Mouse (Mus musculus): ENCODE results near the gene Tbx10. TPM values are rescaled to one million over a fixed set of nuclear protein-coding genes. Genes with fewer than 3 reads are reported as not detected.
"Not testable (repeated sequence)": the region's sequence is repeated elsewhere in the genome, so short reads cannot be mapped to it uniquely, and the experiment has no call there.

The Tbx10 gene
- polyA plus RNA-seq, 1 experiment: 0.06 TPM

DNA sequence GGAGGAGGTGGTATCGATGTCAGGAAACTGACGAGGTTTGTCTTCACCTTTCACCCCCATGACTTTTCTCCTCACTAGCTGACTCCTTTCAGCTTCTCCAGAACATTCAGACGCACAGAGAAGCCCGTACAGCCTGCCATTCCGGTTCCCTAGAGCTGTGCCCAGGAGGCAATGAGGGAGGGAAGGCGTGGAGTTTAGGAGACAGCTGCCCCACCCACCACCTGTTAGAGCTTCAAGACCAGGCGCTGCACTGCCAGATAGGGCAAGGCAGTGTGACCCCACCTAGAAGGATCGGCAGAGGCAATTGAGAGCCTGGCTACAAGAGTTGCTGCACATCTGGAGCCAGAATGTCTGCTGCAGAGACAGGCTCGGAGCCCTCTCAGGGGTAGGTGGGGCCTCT is 20.3 kb upstream of the Tbx10 start, which contains the start of gene Aldh3b2:
Gene Aldh3b2, plus strand, starts transcription at position 100 of the 400 bp plus-strand sequence.
- DNase-seq: no peak
- TF ChIP-seq CTCF (IDR thresholded peaks at IDR 0.05; ENCODE audit: insufficient read depth, low read length): no peak
- TF ChIP-seq POLR2A (IDR thresholded peaks at IDR 0.05; ENCODE audit: borderline replicate concordance, extremely low read depth, low read depth, low read length): no peak
- Histone ChIP-seq H3K4me3 (replicated peaks; ENCODE audit: extremely low read depth, low read depth, low read length) (no peak within 1 kb of the TSS), H3K4me1 (ENCODE audit: control insufficient read depth, insufficient read depth, low read length) (no peaks in the 10 kb centered on the region)
- 38% methylated on average over 9 of the region's 9 CpGs for WGBS

GRCm38 (mm10) chr19:3974608-3975007 is 17.9 kb upstream of the Tbx10 start:
- not testable (repeated sequence) for H3K4me3 ChIP-seq (replicated peaks; ENCODE audit: extremely low read depth, low read depth, low read length); H3K4me1 ChIP-seq (ENCODE audit: control insufficient read depth, insufficient read depth, low read length); DNase-seq
- WGBS: 83% methylated on average over 6 of the region's 6 CpGs

DNA sequence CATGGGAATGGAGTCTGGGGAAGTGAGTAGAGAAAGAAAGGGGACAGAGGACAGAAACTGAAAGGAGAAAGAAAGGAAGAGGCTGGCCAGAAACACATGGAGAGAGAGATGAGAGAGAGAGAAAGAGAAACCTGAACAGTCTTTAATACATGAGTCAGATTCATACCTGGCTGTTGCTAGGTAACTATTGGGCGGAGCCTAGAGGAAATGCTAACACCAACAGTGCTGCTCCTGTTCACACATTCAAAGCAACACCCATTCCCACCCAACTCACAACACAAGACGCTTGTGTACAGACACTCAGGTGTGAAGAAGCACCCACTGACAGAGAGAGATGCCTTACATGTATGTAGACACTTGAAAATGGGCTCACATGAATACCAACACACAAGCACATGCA is 16.7 kb upstream of the Tbx10 start:
- TF ChIP-seq POLR2A (IDR thresholded peaks at IDR 0.05; ENCODE audit: borderline replicate concordance, extremely low read depth, low read depth, low read length) (no peak), CTCF (IDR thresholded peaks at IDR 0.05; ENCODE audit: insufficient read depth, low read length) (no peak)
- Histone ChIP-seq H3K4me3 (replicated peaks; ENCODE audit: extremely low read depth, low read depth, low read length) (no peak overlapping the region), H3K4me1 (ENCODE audit: control insufficient read depth, insufficient read depth, low read length) (no peaks in the 10 kb centered on the region)
- DNase-seq: no peak
- 67% methylated on average over 2 of the region's 2 CpGs for WGBS

DNA sequence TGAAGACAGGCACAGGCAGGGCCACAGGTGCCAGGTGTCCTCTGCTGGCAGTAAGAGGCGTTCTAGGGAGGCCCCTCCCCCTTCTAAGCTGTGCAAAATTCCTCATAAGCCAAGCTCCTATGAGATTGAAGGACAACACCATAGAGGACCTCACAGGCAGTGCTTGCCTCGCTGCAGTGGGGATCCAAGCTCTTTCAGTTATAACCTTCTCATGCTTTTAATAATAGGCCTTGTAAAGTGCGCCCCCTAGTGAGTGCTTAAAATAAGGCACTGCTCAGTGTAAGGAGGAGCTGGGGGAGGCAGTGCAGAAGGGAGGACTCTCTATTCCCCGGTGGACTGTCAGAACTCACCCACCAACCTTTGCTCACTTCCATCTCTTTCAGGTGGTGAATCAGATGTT is 12.2 kb upstream of the Tbx10 start:
- WGBS: 7% methylated on average over 4 of the region's 4 CpGs
- Histone ChIP-seq H3K4me1 (ENCODE audit: control insufficient read depth, insufficient read depth, low read length) (peaks cover 3% of the 10 kb centered on the region), H3K4me3 (replicated peaks; ENCODE audit: extremely low read depth, low read depth, low read length) (no peak overlapping the region)
- peak; percentile 69 for DNase-seq
- TF ChIP-seq CTCF (IDR thresholded peaks at IDR 0.05; ENCODE audit: insufficient read depth, low read length): peak; percentile 64
- no peak for TF ChIP-seq POLR2A (IDR thresholded peaks at IDR 0.05; ENCODE audit: borderline replicate concordance, extremely low read depth, low read depth, low read length)

DNA sequence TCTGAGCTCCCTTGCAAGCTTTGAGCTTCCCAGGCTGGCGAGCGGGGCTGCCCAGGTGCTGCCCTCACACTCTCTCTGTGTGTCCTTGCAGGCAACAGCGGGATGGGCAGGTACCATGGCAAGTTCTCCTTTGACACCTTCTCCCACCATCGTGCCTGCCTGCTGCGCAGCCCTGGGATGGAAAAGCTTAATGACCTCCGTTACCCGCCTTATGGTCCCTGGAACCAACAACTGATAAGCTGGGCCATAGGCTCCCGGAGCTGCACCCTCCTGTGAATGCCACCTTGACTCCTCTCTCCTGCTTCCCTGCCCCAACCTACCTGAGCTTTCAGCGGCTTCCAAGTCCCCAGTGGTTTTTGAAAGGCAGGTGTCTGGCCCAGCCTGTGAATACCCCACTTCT is 11.6 kb upstream of the Tbx10 start:
- H3K4me3 ChIP-seq (replicated peaks; ENCODE audit: extremely low read depth, low read depth, low read length): no peak overlapping the region
- no peak for DNase-seq
- WGBS: 78% methylated on average over 9 of the region's 9 CpGs
- H3K4me1 ChIP-seq (ENCODE audit: control insufficient read depth, insufficient read depth, low read length): peaks cover 3% of the 10 kb centered on the region
- TF ChIP-seq POLR2A (IDR thresholded peaks at IDR 0.05; ENCODE audit: borderline replicate concordance, extremely low read depth, low read depth, low read length) (no peak), CTCF (IDR thresholded peaks at IDR 0.05; ENCODE audit: insufficient read depth, low read length) (no peak)

DNA sequence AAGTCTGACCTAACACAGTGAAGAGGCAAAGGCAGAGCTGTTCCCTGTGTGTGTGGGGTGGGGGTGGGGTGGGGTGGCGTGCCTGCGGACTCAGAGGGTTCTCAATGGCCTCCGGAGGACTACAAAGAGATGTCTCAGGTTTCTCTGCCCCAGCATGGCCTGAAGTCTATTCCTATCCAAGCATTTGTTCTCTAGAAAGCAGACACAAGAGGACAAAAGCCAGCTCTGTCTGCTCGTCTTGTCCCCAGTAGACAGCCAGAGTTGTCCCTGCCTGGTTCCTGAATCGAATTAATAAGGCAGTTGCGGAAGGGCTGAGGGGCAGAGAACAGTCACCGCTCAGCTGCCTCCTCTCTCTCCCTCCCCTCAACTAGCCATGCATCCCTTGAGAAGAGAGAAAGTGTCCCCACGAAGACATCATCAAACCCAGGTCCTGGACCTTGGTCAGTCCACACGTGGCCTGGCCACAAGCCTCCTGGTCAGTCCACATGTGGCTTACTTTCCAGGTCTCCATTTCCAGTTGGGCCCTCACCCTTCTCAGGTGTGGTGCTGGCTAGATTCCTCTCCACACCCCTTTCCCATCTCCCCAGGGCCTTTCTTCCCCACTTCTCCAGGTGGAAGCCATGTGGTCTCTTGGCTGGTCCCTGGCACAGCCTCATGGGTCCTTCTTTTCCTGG is 8.9 kb upstream of the Tbx10 start:
- 79% methylated on average over 9 of the region's 9 CpGs for WGBS

GRCm38 (mm10) chr19:3985261-3985681 is 7.3 kb upstream of the Tbx10 start:
- no peak for DNase-seq
- no peak for TF ChIP-seq CTCF (IDR thresholded peaks at IDR 0.05; ENCODE audit: insufficient read depth, low read length)
- no peak for TF ChIP-seq POLR2A (IDR thresholded peaks at IDR 0.05; ENCODE audit: borderline replicate concordance, extremely low read depth, low read depth, low read length)
- Histone ChIP-seq H3K4me3 (replicated peaks; ENCODE audit: extremely low read depth, low read depth, low read length) (no peak overlapping the region), H3K4me1 (ENCODE audit: control insufficient read depth, insufficient read depth, low read length) (peaks cover 6% of the 10 kb centered on the region)
- 31% methylated on average over 8 of the region's 8 CpGs for WGBS

More for the DNA sequence above, 8.9 kb upstream of the Tbx10 start:
- peaks cover 6% of the 10 kb centered on the region for H3K4me1 ChIP-seq (ENCODE audit: control insufficient read depth, insufficient read depth, low read length)
- no peak overlapping the region for H3K4me3 ChIP-seq (replicated peaks; ENCODE audit: extremely low read depth, low read depth, low read length)
- DNase-seq: no peak
- TF ChIP-seq POLR2A (IDR thresholded peaks at IDR 0.05; ENCODE audit: borderline replicate concordance, extremely low read depth, low read depth, low read length) (no peak), CTCF (IDR thresholded peaks at IDR 0.05; ENCODE audit: insufficient read depth, low read length) (no peak)

- 6% methylated on average over 8 of the region's 8 CpGs for WGBS
- peak within 1 kb of the TSS; percentile 7 for H3K4me3 ChIP-seq (replicated peaks; ENCODE audit: extremely low read depth, low read depth, low read length)
- H3K4me1 ChIP-seq (ENCODE audit: control insufficient read depth, insufficient read depth, low read length): peaks cover 6% of the 10 kb centered on the region
- peak; percentile 97 for TF ChIP-seq POLR2A (IDR thresholded peaks at IDR 0.05; ENCODE audit: borderline replicate concordance, extremely low read depth, low read depth, low read length)
- TF ChIP-seq CTCF (IDR thresholded peaks at IDR 0.05; ENCODE audit: insufficient read depth, low read length): no peak
- peak; percentile 75 for DNase-seq
Observed at GRCm38 (mm10) chr19:3986334-3986733, 6.2 kb upstream of the Tbx10 start, which contains the start of gene Acy3. Gene Acy3 (plus strand): TSS chr19:3986570.

DNA sequence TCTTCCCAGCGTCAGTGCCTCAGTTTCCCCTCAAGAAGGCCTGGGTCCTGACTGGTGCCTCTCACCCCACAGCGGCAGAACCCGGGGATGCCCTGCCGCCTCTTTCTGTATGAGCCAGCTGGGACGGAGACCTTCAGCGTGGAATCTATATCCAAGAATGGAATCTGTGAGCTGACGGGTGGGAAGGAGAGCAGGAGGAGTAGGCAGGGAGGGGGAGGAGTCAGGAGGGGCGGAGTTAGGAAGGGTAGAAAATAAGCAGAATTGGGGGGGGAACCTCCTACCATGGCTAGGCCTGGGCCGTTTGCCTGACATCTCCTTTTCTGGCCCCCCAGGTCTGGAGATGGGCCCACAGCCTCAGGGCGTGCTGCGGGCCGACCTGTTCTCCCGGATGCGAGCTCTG is 4.5 kb upstream of the Tbx10 start:
- Histone ChIP-seq H3K4me3 (replicated peaks; ENCODE audit: extremely low read depth, low read depth, low read length) (no peak overlapping the region), H3K4me1 (ENCODE audit: control insufficient read depth, insufficient read depth, low read length) (peaks cover 6% of the 10 kb centered on the region)
- no peak for TF ChIP-seq CTCF (IDR thresholded peaks at IDR 0.05; ENCODE audit: insufficient read depth, low read length)
- TF ChIP-seq POLR2A (IDR thresholded peaks at IDR 0.05; ENCODE audit: borderline replicate concordance, extremely low read depth, low read depth, low read length): no peak
- DNase-seq: no peak
- 86% methylated on average over 14 of the region's 14 CpGs for WGBS

DNA sequence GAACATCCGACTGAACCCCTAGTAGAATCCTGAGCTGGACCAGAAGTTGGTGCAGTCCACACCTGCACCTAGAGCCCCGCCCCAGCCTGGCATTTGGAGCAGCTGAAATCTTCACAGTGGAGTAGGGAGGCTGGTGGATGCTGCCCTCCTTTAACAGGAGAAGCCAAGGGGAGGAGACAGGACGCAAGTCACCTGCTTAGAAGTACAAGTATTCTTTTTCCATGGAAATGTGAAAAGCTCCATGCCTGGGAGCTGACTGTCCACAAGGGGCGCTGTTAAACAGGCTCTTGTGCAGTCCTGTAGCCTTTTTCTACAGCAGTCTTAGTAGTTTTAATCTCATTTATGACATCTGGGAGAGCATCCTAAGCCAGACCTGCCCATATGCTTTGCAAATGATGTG is 3.8 kb upstream of the Tbx10 start:
- H3K4me3 ChIP-seq (replicated peaks; ENCODE audit: extremely low read depth, low read depth, low read length): no peak overlapping the region
- no peak for DNase-seq
- TF ChIP-seq CTCF (IDR thresholded peaks at IDR 0.05; ENCODE audit: insufficient read depth, low read length) (no peak), POLR2A (IDR thresholded peaks at IDR 0.05; ENCODE audit: borderline replicate concordance, extremely low read depth, low read depth, low read length) (no peak)
- 90% methylated on average over 4 of the region's 4 CpGs for WGBS
- H3K4me1 ChIP-seq (ENCODE audit: control insufficient read depth, insufficient read depth, low read length): peaks cover 6% of the 10 kb centered on the region
